Mouse (Mus musculus): ENCODE data around the gene Gm48551. TPM values are rescaled to one million over a fixed set of nuclear protein-coding genes. Genes with fewer than 3 reads are reported as not detected.

Gm48551 gene
- polyA plus RNA-seq, 1 experiment from 2014 or later: 1.1 TPM

DNA sequence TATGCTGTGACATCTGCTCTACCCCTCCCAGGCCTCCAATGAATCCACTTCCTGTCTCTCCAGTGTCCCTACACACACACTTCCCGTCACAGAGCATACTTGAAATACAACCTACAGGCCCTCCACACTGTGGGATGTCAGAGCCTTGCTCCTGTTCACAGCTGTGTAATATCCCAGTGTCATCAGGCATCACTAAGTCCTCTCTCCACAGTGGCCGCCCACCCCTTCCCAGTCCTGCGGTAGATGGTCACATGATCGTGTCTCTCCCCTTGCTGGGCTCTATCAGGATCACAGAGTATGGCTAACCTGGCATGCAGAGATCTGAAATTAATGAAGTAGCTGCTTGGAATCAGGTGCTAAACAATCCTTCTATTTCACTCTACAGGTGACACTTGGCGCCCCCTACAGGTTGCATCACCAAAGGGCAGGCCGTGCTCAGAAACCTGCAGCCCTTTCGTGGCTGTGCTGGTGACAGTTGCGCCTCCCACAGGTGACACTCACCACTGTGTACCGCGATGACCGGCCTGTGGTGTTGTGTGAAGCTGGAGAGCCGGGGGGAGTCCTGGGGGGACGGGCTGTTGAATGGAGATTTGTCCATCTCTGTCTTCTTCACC is 21.4 kb downstream of the Gm48551 start:
- Histone ChIP-seq H3K27ac (replicated peaks) (no peak overlapping the region), H3K4me2 (replicated peaks; ENCODE audit: low read depth) (no peak overlapping the region), H3K9ac (ENCODE audit: low read length) (no peak overlapping the region), H3K4me3 (ENCODE audit: low read depth, low read length) (no peak overlapping the region), H3K9me3 (ENCODE audit: control insufficient read depth, low read length) (no peaks in the 10 kb centered on the region), H3K36me3 (ENCODE audit: control insufficient read depth, insufficient read depth, low read length) (peaks cover 31% of the 10 kb centered on the region), H3K27me3 (ENCODE audit: control insufficient read depth, insufficient read depth, low read length) (no peaks in the 10 kb centered on the region), H3K4me1 (replicated peaks; ENCODE audit: control insufficient read depth, insufficient read depth) (peaks cover 12% of the 10 kb centered on the region)
- peak; percentile 76 for DNase-seq (ENCODE audit: low spot score)
- 51% methylated on average over 13 of the region's 13 CpGs for WGBS
- TF ChIP-seq EP300 (optimal IDR thresholded peaks at IDR 0.05): no peak
- peak; percentile 78 for TF ChIP-seq CTCF (IDR thresholded peaks at IDR 0.05; ENCODE audit: low read depth)
- no peak for ATAC-seq (ENCODE audit: low FRiP score, low TSS enrichment)

DNA sequence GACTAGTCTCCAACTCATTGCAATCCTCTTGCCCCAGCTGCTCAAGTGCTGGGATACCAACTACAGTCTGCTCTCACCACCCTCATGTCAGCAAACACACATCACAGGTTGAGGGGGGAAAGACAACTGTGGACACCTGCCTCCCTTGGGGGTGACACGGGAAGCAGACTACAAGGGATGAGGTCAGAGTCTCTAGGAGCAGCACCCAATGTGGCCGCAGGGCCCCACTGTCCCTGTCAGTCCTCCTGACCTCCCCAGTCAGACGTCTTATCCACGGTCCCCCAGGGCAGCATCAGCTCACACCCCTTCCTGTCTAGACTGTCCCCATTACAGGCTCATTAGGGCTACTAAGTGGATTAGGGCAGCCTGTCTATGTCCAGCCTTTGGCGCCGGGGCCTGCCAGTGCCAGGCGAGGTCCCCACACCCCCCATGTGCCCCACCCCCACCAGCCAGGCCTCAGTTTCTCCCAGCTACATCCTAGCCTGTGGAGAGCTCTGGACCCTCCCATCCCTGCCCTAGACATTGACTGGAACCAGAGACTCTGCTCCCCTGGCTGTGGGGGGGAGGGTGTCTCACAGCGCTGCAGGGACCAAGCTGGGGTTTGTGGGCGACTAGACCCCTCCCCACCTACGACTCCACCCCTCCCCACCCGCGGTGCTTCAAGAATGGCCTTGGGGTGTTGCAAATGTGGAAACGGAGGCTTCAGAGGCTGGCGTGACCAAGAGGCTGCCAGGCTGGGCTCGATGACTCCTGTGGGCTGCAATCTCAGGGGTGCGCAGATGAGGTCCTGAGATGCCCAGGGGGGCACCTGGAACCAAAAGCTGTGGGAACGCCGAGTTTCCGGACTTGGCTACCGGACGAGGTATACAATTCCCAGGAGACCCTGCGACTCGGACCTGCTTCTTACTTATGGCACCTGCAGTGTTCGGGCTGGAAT is 22.5 kb downstream of the Gm48551 start:
- peaks cover 31% of the 10 kb centered on the region for H3K36me3 ChIP-seq (ENCODE audit: control insufficient read depth, insufficient read depth, low read length)
- H3K4me1 ChIP-seq (replicated peaks; ENCODE audit: control insufficient read depth, insufficient read depth): peaks cover 15% of the 10 kb centered on the region
- H3K9me3 ChIP-seq (ENCODE audit: control insufficient read depth, low read length): no peaks in the 10 kb centered on the region
- no peaks in the 10 kb centered on the region for H3K27me3 ChIP-seq (ENCODE audit: control insufficient read depth, insufficient read depth, low read length)
- H3K4me2 ChIP-seq (replicated peaks; ENCODE audit: low read depth): peak overlapping the region; percentile 30; the same call in 1 of the 2 replicates
- ATAC-seq (ENCODE audit: low FRiP score, low TSS enrichment): no peak
- WGBS: 54% methylated on average over 23 of the region's 24 CpGs
- no peak for DNase-seq (ENCODE audit: low spot score)
- H3K4me3 ChIP-seq (ENCODE audit: low read depth, low read length): no peak overlapping the region
- no peak overlapping the region for H3K9ac ChIP-seq (ENCODE audit: low read length)
- H3K27ac ChIP-seq (replicated peaks): no peak overlapping the region
- TF ChIP-seq CTCF (IDR thresholded peaks at IDR 0.05; ENCODE audit: low read depth) (no peak), EP300 (optimal IDR thresholded peaks at IDR 0.05) (no peak)

DNA sequence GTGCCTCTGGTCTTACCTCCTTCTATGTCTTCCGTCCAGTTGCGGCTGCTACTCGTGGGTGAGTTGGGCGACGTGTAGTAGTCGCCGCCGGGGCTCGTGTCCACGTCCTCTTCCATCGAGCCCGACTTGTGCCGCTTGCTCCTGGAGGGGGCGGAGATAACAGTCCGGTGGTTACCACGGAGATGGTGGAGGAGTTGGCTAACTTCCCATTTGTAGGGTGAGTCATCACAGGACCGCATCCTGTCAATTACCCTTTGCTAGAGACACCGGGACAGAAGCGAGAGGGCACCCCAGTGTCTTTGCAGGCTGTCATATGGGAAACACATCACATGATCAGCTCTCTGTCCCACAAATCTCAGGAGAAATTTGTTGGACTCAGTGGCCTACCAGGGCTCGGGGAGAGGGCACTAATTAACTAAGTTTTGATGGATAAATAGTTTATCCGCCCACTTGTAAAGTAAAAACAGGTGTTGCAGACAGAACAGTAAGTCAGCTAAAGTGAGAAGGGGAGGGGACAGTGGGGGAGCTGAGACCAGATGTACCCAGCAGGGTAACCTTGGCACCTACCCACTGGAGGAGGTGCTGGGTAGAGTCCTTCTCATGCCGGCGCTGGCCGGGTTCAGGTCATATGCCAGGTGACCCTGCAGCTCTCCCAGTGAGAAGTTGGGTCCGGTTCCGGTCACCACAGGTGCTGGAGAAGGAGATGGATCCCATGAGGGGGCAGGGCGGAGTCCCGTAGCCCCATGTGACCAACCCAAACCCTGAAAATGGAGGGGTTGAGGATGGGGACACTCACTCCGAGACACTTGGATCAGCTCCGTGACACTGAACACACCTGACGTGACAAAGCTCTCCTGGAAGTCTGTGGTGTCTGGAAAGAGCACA is 23.5 kb downstream of the Gm48551 start:
- no peak overlapping the region for H3K4me3 ChIP-seq (ENCODE audit: low read depth, low read length)
- H3K27ac ChIP-seq (replicated peaks): no peak overlapping the region; the same call in 1 of the 2 replicates
- no peak for TF ChIP-seq EP300 (optimal IDR thresholded peaks at IDR 0.05)
- TF ChIP-seq CTCF (IDR thresholded peaks at IDR 0.05; ENCODE audit: low read depth): peak; percentile 5; the same call in 1 of the 2 replicates
- ATAC-seq (ENCODE audit: low FRiP score, low TSS enrichment) (0 out of 2 replicates have a peak, but pooled peaks have one; percentile 14), DNase-seq (ENCODE audit: low spot score) (peak; percentile 74)
- H3K27me3 ChIP-seq (ENCODE audit: control insufficient read depth, insufficient read depth, low read length): no peaks in the 10 kb centered on the region
- no peak overlapping the region for H3K9ac ChIP-seq (ENCODE audit: low read length)
- H3K36me3 ChIP-seq (ENCODE audit: control insufficient read depth, insufficient read depth, low read length): peaks cover 31% of the 10 kb centered on the region
- H3K4me1 ChIP-seq (replicated peaks; ENCODE audit: control insufficient read depth, insufficient read depth): peaks cover 20% of the 10 kb centered on the region
- WGBS: 35% methylated on average over 31 of the region's 31 CpGs
- H3K4me2 ChIP-seq (replicated peaks; ENCODE audit: low read depth): peak overlapping the region; percentile 30; the same call in 1 of the 2 replicates
- H3K9me3 ChIP-seq (ENCODE audit: control insufficient read depth, low read length): no peaks in the 10 kb centered on the region

DNA sequence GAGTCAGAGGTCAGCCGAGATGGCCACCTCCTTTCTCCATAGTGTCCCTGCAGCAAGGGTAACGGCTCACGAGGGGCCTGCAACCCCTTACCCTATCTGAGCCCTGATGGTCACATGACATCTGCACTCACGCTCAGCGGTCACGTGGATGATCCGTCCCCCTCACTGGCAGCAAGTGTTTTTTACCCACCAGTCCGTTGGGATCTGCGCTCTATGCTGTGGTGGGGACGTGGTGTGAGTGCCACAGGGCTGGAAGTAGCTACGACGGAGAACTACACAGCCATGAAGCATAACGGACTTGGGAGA is 24.1 kb downstream of the Gm48551 start:
- no peak; the same call in 1 of the 2 replicates for ATAC-seq (ENCODE audit: low FRiP score, low TSS enrichment)
- TF ChIP-seq EP300 (optimal IDR thresholded peaks at IDR 0.05) (no peak), CTCF (IDR thresholded peaks at IDR 0.05; ENCODE audit: low read depth) (no peak)
- no peak overlapping the region for H3K4me3 ChIP-seq (ENCODE audit: low read depth, low read length)
- WGBS: 69% methylated on average over 13 of the region's 13 CpGs
- peak overlapping the region; percentile 30; the same call in 1 of the 2 replicates for H3K27ac ChIP-seq (replicated peaks)
- H3K4me2 ChIP-seq (replicated peaks; ENCODE audit: low read depth): no peak overlapping the region
- H3K36me3 ChIP-seq (ENCODE audit: control insufficient read depth, insufficient read depth, low read length): peaks cover 29% of the 10 kb centered on the region
- no peak for DNase-seq (ENCODE audit: low spot score)
- H3K27me3 ChIP-seq (ENCODE audit: control insufficient read depth, insufficient read depth, low read length): no peaks in the 10 kb centered on the region
- no peak overlapping the region for H3K9ac ChIP-seq (ENCODE audit: low read length)
- peaks cover 17% of the 10 kb centered on the region for H3K4me1 ChIP-seq (replicated peaks; ENCODE audit: control insufficient read depth, insufficient read depth)
- no peaks in the 10 kb centered on the region for H3K9me3 ChIP-seq (ENCODE audit: control insufficient read depth, low read length)

DNA sequence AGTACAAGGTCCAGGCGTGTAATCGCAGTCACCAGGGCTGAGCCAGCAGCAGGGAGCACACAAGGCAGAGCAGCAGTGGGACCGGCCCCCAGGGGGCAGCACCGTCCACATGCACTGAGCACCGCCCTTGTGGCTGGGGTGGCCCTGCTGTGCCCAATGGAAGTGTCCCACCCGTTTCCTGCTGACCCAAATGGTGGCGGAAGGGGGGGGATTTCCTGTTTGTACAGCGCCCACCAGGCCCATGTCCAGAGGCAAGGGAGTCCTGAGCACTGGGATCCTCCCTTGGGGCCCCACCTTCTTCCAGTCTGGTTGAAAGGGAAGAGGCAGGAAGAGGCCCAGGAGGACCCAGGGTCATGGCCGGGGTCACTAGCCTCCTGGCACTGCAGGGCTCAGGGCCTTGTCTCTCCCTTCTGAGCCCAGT is 24.6 kb downstream of the Gm48551 start:
- TF ChIP-seq CTCF (IDR thresholded peaks at IDR 0.05; ENCODE audit: low read depth) (peak; percentile 93), EP300 (optimal IDR thresholded peaks at IDR 0.05) (no peak)
- Histone ChIP-seq H3K27me3 (ENCODE audit: control insufficient read depth, insufficient read depth, low read length) (no peaks in the 10 kb centered on the region), H3K36me3 (ENCODE audit: control insufficient read depth, insufficient read depth, low read length) (peaks cover 29% of the 10 kb centered on the region), H3K4me1 (replicated peaks; ENCODE audit: control insufficient read depth, insufficient read depth) (peaks cover 16% of the 10 kb centered on the region), H3K4me3 (ENCODE audit: low read depth, low read length) (no peak overlapping the region), H3K9ac (ENCODE audit: low read length) (no peak overlapping the region), H3K27ac (replicated peaks) (peak overlapping the region; percentile 30), H3K4me2 (replicated peaks; ENCODE audit: low read depth) (no peak overlapping the region), H3K9me3 (ENCODE audit: control insufficient read depth, low read length) (no peaks in the 10 kb centered on the region)
- ATAC-seq (ENCODE audit: low FRiP score, low TSS enrichment) (peak; percentile 69), DNase-seq (ENCODE audit: low spot score) (peak; percentile 91)
- 30% methylated on average over 9 of the region's 9 CpGs for WGBS
